Mouse (Mus musculus): ENCODE data around the gene Fgf2.

Gene Fgf2

DNA sequence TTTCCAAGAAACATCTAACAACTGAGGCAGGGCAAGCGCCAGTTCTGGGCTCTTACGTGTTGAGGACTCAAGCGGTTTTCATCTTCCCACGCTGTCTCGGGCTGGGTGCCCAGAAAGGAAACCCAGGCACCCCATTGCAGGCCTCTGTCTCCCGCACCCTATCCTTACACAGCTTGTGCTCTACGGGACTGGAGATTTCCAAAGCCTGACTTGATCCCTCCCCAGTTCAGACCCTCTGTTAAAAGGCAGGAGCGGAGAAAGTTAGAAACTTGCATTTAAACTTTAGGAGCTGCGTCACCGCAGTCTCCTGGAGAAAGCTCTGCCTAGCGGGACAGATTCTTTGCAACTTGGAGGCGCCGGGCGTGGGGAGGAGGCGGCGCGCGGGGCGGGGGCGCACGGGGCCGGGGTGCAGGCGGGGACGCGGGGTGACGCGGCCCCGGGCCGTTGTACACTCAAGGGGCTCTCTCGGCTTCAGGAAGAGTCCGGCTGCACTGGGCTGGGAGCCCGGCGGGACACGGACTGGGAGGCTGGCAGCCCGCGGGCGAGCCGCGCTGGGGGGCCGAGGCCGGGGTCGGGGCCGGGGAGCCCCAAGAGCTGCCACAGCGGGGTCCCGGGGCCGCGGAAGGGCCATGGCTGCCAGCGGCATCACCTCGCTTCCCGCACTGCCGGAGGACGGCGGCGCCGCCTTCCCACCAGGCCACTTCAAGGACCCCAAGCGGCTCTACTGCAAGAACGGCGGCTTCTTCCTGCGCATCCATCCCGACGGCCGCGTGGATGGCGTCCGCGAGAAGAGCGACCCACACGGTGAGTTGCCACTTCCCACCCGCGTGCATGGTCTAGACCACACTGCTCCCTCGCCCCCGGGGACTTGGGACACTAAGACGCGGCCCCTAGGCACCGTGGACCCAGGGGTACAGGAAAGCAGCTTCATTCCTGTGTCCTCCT, at the start of gene Fgf2:
Gene Fgf2, plus strand, starts transcription at position 126 of the 945 bp plus-strand sequence.
- DNase-seq (ENCODE audit: low read depth), result no peak

DNA sequence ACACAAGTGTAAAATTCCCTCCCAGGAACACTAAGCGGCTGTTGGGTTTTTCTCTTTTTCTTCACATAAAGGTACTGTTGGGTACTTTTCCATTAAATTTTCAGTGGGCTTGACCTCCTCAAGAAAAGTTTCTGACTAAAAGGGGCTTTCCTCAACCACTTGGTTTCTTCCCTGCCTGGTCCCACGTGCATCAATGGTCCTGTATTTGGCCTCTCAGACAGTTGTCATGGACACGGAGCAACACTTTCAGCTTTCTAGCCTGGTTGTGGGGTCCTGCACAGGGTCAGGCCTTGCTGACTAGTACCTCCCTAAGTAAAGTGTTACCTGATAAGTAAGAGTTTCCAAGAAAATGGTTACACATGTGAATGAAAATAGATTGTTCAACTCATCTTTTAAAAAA, 48.7 kb upstream of the Fgf2 start:
- no peak for DNase-seq (ENCODE audit: low read depth)

DNA sequence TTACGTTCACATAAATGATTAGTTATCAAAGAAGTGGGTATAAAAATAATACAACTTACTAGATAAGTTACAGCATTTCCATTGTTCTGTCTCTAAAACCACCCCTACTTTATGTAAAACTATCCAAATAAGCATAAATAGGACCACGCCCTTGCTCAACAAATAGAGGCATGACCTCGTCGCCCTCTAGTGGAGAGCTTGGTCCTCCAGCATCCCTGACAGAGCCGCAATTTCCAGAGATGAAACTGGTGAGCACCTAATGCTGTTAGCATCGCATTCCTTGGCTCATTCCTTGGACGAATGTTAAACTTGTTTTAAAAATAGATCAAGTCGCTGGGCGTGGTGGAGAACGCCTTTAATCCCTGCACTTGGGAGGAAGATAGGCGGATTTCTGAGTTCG, 45.5 kb upstream of the Fgf2 start:
- DNase-seq (ENCODE audit: low read depth), result no peak

DNA sequence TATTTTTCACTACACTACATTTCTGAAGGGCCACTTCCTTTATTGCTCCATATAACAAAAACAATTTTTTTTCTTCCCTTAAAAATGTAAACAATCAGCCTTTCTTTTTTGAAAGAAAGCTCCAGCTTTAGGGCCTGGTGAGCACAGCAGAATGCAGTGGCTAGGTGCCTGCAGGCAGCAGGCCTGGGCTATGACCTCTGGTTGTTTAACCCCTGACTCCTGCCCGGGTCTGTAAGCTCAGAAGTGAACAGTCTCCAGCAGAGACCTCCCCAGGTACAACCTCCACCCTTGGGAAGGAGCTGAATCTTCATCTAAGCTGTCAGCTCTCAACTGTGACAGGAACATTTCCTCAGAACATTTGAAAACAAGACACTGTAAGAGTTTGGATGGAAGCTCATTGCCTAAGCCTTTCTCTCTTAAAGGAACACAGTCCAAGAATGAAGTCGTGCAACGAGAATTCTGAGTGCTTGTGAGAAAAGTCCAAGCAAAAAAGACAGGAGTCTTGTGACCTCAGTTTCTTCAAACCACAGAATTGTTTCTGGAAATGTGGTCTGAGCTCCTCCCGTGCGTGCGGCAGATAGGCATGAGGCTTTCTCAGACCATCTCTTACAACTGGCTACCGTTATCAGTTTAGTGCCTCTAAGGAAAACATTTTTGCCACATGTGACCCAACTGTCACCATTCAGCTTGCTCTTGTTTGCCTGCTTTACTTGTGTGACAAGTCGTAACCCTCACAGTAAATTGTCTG, 44.6 kb upstream of the Fgf2 start:
- no peak for DNase-seq (ENCODE audit: low read depth)

DNA sequence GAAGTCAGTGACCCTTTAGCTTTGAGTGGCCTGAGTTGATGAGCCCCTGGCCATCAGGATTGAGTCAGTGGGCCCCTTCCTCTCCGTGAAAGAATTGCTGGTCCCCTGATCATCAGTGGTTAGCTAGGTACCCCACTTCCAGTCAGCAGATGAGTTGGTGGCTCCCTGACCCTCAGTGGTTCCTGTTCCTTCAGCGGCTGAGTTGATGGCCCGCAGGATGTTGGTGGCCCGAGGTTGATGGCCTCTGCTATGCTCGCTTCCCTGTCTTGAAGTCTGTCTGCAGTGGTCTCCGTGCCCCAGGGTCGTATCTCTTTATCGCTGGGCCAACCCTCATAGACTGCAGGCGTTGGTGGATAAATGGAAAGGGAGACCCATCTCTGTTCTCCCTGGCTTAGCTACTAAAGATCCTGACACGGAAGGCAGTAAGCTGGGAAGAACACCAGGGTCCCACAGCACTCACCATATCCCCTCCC, 36.2 kb upstream of the Fgf2 start:
- no peak for DNase-seq (ENCODE audit: low read depth)

DNA sequence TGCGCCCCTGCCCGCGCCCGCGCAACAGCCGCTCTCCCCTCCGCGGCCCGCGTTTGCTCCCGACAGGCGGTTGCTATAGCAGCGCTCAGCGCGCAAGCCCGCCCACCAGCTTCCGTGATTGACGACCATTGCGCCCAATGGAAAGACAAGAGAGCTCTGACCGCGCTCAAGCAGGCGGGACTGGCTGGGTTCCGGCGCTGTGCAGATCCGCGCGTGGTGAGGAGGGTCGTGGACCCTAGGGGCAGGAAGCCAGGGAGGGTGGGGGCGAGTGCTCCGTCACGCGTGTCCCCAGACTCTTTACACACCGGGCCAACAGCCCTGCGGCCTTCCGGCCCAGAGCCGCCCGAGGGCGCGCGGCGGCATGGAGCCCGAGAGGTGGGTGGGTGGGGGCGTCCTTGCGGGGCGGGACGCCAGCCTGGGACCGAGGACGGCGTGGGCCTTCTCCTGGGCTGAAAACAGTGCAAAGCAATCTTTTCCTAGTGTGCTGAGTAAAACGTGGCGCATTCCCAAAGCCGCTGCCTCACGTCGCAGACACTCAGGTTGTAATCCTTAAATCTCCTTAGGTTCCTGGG, 35.7 kb upstream of the Fgf2 start, which contains the start of the genes Bbs12 and Cetn4:
Gene Bbs12, plus strand, starts transcription at position 185 of the 572 bp plus-strand sequence.
Gene Cetn4, minus strand, starts transcription at position 339 of the 572 bp plus-strand sequence.
- DNase-seq (ENCODE audit: low read depth), result peak; percentile 85

DNA sequence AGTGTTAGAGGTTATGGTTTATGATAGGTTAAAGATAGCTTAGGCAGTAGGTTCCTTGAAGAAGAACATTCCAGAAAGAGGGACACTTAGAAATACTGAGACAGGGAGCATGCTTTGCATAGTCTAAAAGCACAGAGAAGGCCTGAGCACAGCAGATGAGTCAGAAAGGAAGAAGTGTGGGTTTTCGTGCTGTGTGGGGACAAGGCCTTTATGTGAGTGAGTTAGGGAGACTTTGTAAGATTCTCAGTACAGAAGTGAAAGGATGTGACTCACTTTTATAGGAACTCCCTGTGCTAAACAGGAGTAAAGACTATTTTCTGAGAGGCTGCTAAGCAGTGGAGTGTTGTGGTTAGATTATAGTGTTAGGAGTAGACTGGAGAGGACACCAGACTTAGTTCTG, 34.8 kb upstream of the Fgf2 start:
- DNase-seq (ENCODE audit: low read depth), result no peak

GRCm38 (mm10) chr3:37316233-37316632, 31.9 kb upstream of the Fgf2 start:
- no peak for DNase-seq (ENCODE audit: low read depth)

DNA sequence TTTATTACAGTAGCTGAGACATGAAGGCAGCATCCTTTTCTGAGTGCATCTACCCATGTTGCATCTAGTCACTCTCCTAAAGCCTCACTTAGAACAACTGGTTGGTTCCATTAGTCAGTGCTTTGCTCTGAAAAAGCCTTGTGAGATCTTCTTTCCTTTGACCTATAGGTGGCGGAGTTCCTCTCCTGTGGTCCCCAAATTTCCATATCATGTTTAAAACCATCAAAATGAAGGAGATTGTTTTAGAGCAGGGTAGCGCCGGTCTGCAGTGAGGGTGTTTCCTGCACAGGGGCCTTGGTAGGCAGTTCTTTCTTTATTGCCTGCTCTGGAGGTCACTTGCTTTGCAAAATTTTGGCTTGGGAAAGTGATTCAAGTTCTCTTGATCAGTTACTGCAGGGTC, 23.8 kb upstream of the Fgf2 start:
- DNase-seq (ENCODE audit: low read depth), result no peak

GRCm38 (mm10) chr3:37325317-37326112, 22.6 kb upstream of the Fgf2 start:
- no peak for DNase-seq (ENCODE audit: low read depth)

DNA sequence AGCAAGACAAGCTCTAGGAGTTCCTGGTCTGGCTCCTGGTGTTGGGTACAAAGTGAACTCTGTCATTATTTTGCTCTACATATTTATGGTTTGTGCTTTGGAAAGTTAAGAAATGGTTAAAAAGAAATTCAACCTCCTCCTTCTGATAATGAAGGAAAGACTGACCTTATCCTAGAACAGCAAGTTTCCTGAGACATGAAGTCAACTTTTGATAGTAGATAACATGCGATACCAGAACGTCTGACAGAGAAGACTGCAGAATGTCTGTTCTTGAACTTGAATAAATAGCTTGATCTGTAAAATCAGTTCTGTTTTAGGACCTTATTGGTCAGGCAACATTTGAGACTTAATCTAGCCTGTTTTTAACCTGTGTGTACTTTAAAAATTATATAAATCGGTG, 21.5 kb upstream of the Fgf2 start:
- DNase-seq (ENCODE audit: low read depth), result no peak

GRCm38 (mm10) chr3:37328489-37328888, 19.7 kb upstream of the Fgf2 start:
- no peak for DNase-seq (ENCODE audit: low read depth)

- no peak for DNase-seq (ENCODE audit: low read depth)
Observed at GRCm38 (mm10) chr3:37329963-37330362, 18.2 kb upstream of the Fgf2 start.

- peak; percentile 40 for DNase-seq (ENCODE audit: low read depth)
Observed at GRCm38 (mm10) chr3:37331999-37332449, 16.1 kb upstream of the Fgf2 start.

GRCm38 (mm10) chr3:37334053-37334452, 14.1 kb upstream of the Fgf2 start:
- no peak for DNase-seq (ENCODE audit: low read depth)

DNA sequence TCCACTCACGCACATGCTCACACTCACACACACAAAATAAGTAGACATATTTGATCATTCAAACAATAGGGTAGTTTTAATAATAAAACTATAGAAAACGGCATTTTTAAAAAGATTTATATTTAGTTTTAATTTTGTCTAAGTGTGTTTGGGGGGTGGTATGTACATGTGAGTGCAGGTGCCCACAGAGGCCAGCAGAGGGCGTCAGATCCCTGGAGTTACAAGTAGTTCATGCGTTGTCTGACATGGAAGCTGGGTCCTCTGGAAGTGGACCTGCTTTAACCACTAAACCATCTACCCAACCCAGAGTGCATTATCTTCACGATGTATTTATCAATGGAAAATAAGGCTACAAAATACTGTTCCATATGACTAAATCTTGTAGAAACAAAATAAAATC, 7.0 kb upstream of the Fgf2 start:
- no peak for DNase-seq (ENCODE audit: low read depth)

DNA sequence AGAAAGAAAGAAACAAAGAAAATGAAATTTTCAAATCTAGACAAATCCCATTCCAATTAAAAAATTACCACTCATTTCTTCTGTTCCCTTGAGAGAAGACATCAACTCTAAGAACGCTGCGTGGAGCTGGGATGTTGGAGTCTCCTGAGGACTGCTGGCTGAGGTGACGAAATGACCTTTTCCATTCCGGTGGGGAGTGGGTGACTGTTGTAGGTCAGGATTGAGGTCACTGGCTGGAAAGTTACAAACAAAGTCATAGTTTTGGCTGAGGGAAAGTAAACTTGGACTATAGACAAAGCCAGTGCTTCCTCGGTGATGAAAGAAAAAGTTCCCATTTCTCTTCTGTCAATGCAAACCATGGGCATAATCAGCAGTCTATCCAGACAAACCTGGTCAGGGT, 5.3 kb upstream of the Fgf2 start:
- no peak for DNase-seq (ENCODE audit: low read depth)

GRCm38 (mm10) chr3:37347671-37348070, 475 bp upstream of the Fgf2 start:
- no peak for DNase-seq (ENCODE audit: low read depth)

GRCm38 (mm10) chr3:37349166-37349548, 1.0 kb downstream of the Fgf2 start:
- DNase-seq (ENCODE audit: low read depth), result no peak

DNA sequence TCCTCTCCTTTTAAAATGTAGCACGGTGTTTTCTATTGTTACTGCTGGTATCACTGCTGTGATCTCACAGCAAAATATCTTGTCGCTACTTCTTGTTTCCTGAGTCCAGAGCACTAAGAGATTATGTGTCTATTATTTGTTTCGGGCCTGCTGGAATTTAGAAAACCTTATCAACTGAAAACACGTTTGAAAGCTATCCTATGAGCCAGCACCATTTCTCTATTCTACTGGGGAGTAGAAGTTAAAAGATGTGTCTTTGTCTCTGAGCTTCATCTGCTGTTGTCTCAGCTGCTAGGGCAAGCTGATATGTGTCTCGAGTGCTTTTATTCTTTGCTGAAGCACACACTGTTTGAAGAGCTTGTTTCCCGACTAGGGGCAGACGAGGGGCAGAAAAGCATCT, 2.2 kb downstream of the Fgf2 start:
- DNase-seq (ENCODE audit: low read depth), result no peak

DNA sequence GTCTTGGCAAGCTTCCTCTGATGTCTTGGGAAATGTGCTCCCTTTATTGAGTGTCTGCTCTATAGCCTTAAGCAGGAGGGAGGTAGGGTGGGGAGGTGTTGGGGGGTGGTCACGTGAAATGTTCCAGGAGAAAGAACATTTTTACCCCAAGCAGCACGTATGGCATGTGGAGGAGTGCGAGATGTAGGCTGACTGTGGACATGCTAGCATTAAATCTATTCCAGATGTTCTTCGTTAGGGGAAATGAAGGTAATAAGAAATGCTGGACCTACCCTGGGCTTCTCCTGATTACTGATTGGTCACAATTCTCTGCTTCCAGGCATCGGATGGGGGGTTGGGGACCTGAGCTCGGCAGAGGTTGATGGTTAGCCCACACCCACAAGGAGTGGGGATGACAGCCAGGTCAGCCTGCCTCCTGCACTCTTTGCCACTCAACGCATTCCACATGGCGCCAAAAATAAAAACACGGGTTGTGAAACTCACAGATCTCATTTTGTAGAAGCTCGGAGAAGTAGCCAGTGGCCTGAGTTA, 5.9 kb downstream of the Fgf2 start:
- DNase-seq (ENCODE audit: low read depth), result no peak

All from c-Kit-positive CD71-negative TER-119-negative erythroid progenitor cells, embryonic 14.5 days (primary cell).